Mouse (Mus musculus) layer of hippocampus, postnatal 25 days (tissue): ENCODE measurements around the gene Pusl1. TPM values are rescaled to one million over a fixed set of nuclear protein-coding genes. Genes with fewer than 3 reads are reported as not detected.

ENCODE experiments used
- DNase-seq, 2 experiments: peaks; one replicate each; pipeline ENCODE4 v3.0.0; 2022; ENCODE audit warnings: mixed read lengths in 2 of 2, low spot score in 1 of 2; ENCODE audit errors: extremely low spot score in 1 of 2
- microRNA-seq, 2 experiments: library from miRNA; unstranded; fragments of <30 nt; microRNA quantifications; one replicate each; pipeline ENCODE4 v1.2.0; 2021
- total RNA-seq, 2 experiments: library from RNA; stranded (reverse); gene quantifications; 2 replicates each; pipeline ENCODE4 v1.2.3; 2021

Pusl1 gene
- total RNA-seq, 2 experiments from 2014 or later: 58.3 to 69.5 TPM

GRCm38 (mm10) chr4:155846871-155847578, 44.6 kb downstream of the Pusl1 start, which contains the start of gene Dvl1:
Gene Dvl1, plus strand, starts transcription at chr4:155847402.
- peak; percentile 96 to 98 for DNase-seq

GRCm38 (mm10) chr4:155843231-155843630, 48.4 kb downstream of the Pusl1 start:
- DNase-seq: no peak

- DNase-seq: no peak
Measured at GRCm38 (mm10) chr4:155841651-155842270, 49.8 kb downstream of the Pusl1 start.

GRCm38 (mm10) chr4:155841003-155841454, 50.6 kb downstream of the Pusl1 start:
- DNase-seq: no peak

- DNase-seq: no peak
Measured at GRCm38 (mm10) chr4:155840076-155841002, 51.2 kb downstream of the Pusl1 start.

- DNase-seq: no peak
Measured at GRCm38 (mm10) chr4:155839483-155839910, 52.1 kb downstream of the Pusl1 start, which contains the start of gene Mxra8. Gene Mxra8, plus strand, starts transcription at chr4:155839680.

GRCm38 (mm10) chr4:155838187-155839153, 53.1 kb downstream of the Pusl1 start:
- DNase-seq: no peak

Small RNA genes lying within 50 kb of the gene (microRNA-seq; reads per million reads assigned to microRNA genes)
- gene Gm22991: 0 reads per million in 2 experiments

Other genes starting within 250 kb of the Pusl1 start
- gene Gm10563, start 246.4 kb downstream of the Pusl1 start, total RNA-seq: not detected
- 1 to 10 TPM; 2.7 to 3.0 TPM for gene Mmp23, start 238.4 kb downstream of the Pusl1 start, total RNA-seq
- 100 to 1,000 TPM in 1 of 2 experiments, 10 to 100 TPM in 1; 96.6 to 109 TPM for gene Mib2, start 222.6 kb downstream of the Pusl1 start, total RNA-seq
- 10 to 100 TPM; 23.9 to 27.5 TPM for gene Fndc10, start 197.4 kb downstream of the Pusl1 start, total RNA-seq
- 10 to 100 TPM; 78.8 to 84.0 TPM for gene Ssu72, start 187.0 kb downstream of the Pusl1 start, total RNA-seq
- gene Tmem240, start 157.0 kb downstream of the Pusl1 start, total RNA-seq: 10 to 100 TPM; 38.0 to 39.7 TPM
- gene Atad3a, start 130.7 kb downstream of the Pusl1 start, total RNA-seq: 10 to 100 TPM; 47.5 to 56.3 TPM
- gene Vwa1, start 117.1 kb downstream of the Pusl1 start, total RNA-seq: 10 to 100 TPM in 1 of 2 experiments, 1 to 10 TPM in 1; 9.7 to 10.3 TPM
- gene Tmem88b, start 105.9 kb downstream of the Pusl1 start, total RNA-seq: 10 to 100 TPM; 31.3 to 33.9 TPM
- gene Ankrd65, start 101.3 kb downstream of the Pusl1 start, total RNA-seq: not detected
- gene Mrpl20, start 88.9 kb downstream of the Pusl1 start, total RNA-seq: 10 to 100 TPM; 82.3 to 93.0 TPM
- 10 to 100 TPM; 72.2 to 91.2 TPM for gene Ccnl2, start 79.3 kb downstream of the Pusl1 start, total RNA-seq
- 100 to 1,000 TPM in 1 of 2 experiments, 10 to 100 TPM in 1; 95.9 to 105 TPM for gene Aurkaip1, start 60.5 kb downstream of the Pusl1 start, total RNA-seq
- 1 to 10 TPM; 7.5 to 7.7 TPM for gene Mxra8, start 52.1 kb downstream of the Pusl1 start, total RNA-seq
- gene Dvl1, start 44.4 kb downstream of the Pusl1 start, total RNA-seq: 10 to 100 TPM; 75.6 to 77.2 TPM
- under 1 TPM; 0.31 to 0.32 TPM for gene Tas1r3, start 28.4 kb downstream of the Pusl1 start, total RNA-seq
- gene Cptp, start 22.3 kb downstream of the Pusl1 start, total RNA-seq: 10 to 100 TPM; 29.7 to 33.0 TPM
- 10 to 100 TPM; 35.6 to 36.4 TPM for gene Ints11, start 22.2 kb downstream of the Pusl1 start, total RNA-seq
- gene Acap3, start within 50 bp of the Pusl1 start, total RNA-seq: 100 to 1,000 TPM; 127 to 145 TPM
- 10 to 100 TPM; 71.5 to 73.6 TPM for gene Ube2j2, start 52.0 kb upstream of the Pusl1 start, total RNA-seq
- gene C1qtnf12, start 70.5 kb upstream of the Pusl1 start, total RNA-seq: 10 to 100 TPM; 16.7 to 17.7 TPM
- 10 to 100 TPM; 10.4 to 11.2 TPM for gene B3galt6, start 100.9 kb upstream of the Pusl1 start, total RNA-seq
- gene Sdf4, start 101.1 kb upstream of the Pusl1 start, total RNA-seq: 100 to 1,000 TPM; 180 to 193 TPM
- 1 to 10 TPM; 1.0 to 2.2 TPM for gene Tnfrsf4, start 122.1 kb upstream of the Pusl1 start, total RNA-seq
- gene Tnfrsf18, start 134.4 kb upstream of the Pusl1 start, total RNA-seq: not detected
- gene Ttll10, start 167.6 kb upstream of the Pusl1 start, total RNA-seq: under 1 TPM; 0.12 to 0.31 TPM
- 10 to 100 TPM; 21.6 to 30.3 TPM for gene 9430015G10Rik, start 218.2 kb upstream of the Pusl1 start, total RNA-seq
- under 1 TPM; 0.59 to 0.89 TPM for gene Rnf223, start 238.7 kb upstream of the Pusl1 start, total RNA-seq